Mouse (Mus musculus) brain, embryonic 18.5 days (tissue): ENCODE measurements around the gene Nek11.
"Not testable (repeated sequence)": the region's sequence is repeated elsewhere in the genome, so short reads cannot be mapped to it uniquely, and the experiment has no call there.

ENCODE experiments used
- DNase-seq: peaks from one replicate; pipeline ENCODE4 v3.0.0-alpha.2; 2012; ENCODE audit warnings: low read depth, low spot score

Gene Nek11

DNA sequence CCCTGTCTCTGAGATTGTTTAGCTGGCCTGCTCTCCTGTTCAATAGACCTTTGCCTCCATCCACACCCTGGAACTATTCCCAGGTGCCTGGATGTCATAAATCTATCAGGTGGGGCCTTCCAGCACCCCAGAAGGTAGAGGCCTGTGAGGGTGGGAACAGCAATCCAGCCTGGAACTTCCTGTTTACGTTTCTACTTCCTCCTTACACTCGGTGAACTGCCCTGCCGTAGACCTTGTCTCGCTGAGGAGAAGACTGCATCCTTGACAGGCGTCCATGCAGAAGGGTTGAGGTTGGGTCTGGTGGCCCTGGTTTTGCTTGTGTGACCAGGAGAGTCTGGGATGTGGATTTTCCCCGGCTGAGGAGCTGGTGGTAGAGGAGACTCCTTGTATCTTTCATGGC, 256.1 kb downstream of the Nek11 start:
- no peak for DNase-seq

DNA sequence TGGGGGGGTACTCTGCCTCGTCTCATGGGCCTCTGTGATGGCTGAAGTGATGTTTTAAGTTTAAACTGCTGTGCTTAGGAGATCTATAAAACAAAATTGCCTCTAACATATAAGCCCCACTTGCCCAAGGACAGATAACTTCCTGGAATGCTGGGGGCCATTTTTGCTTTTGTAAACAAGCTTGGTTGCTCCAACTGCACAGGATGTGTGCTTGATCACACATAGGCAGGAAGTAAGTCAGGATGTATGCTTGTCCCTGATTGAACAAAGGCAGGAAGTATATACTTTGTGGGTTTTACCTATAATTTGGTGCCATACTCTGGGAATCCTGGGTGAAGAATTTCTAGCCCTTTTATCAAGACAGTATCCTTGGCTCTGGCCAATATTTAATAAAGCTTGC, 258.9 kb downstream of the Nek11 start:
- DNase-seq, result no peak

DNA sequence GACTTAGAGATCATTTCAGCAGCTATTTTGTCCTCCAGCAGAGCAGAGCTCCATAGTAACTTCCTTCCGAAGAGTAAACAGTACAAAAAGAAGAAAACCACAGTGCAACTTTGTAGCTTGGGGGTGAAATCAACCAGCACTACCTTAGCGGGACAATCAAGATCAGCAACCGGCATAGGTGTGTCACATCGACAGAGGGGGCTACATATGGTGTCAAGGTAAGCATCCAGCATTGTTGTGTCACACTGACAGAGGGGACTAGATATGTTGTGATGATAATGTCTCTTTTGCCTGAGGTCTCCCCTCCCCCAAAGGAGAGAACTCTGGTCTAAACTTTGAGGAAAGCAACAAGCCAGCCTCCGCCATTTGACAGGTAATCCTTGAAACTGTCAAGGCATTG, 260.8 kb downstream of the Nek11 start:
- DNase-seq, result no peak

GRCm38 (mm10) chr9:105132002-105132367, 263.3 kb downstream of the Nek11 start:
- no peak for DNase-seq

GRCm38 (mm10) chr9:105131253-105132001, 263.9 kb downstream of the Nek11 start, which contains the start of gene Nudt16:
TSS of gene Nudt16 (minus strand) at chr9:105131824.
- peak; percentile 85 for DNase-seq

- DNase-seq, result no peak
Observed at GRCm38 (mm10) chr9:105130331-105130730, 265.0 kb downstream of the Nek11 start.

DNA sequence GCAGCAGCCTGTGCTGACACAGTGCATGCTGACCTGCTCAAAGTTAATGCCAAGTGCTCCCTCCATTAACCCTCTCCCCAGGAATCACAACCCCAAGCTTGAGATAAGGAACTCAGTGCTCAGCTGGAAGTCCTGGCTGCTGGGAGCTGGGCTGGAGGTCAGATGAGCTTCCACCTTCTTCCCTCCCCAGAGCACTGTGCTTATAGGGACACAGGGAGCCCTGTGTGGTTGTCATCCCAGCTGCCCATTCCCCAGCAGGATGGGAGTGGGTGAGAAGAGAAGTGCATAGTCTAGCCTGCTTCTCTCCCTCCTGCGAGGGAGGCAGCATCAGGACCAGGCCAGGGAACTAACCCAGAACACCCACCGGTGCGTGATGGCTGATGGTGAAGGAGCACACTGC, 270.1 kb downstream of the Nek11 start:
- DNase-seq, result not testable (repeated sequence)
